Mouse (Mus musculus) hindbrain, embryonic 12.5 days (tissue): ENCODE measurements at regions not wholly inside any gene's neighbourhood (a gene's known extent, or its start where the extent isn't known, plus 50 kb on each side); places are given as distances from the start of the nearest gene placed in this dataset.

Experiments used
- ATAC-seq: fragments of 200-750 bp; cut with Nextera tagmentation; 2 replicates; pipeline ENCODE4 v1.8.0; 2017; ENCODE audit warnings: moderate TSS enrichment; ENCODE audit not compliant: low FRiP score
- H3K27ac ChIP-seq: fragments of 300-500 bp; sonication (generic); 2 replicates; pipeline ENCODE4 v1.5.1; 2016; ENCODE audit warnings: mild to moderate bottlenecking
- H3K27me3 ChIP-seq: fragments of 300-500 bp; sonication (generic); 2 replicates; pipeline ENCODE4 v1.6.1; 2016; ENCODE audit warnings: mild to moderate bottlenecking
- H3K36me3 ChIP-seq: fragments of 300-500 bp; sonication (generic); 2 replicates; pipeline ENCODE4 v1.6.1; 2016; ENCODE audit warnings: mild to moderate bottlenecking
- H3K4me1 ChIP-seq: fragments of 300-500 bp; sonication (generic); 2 replicates; pipeline ENCODE4 v1.6.1; 2016
- H3K4me2 ChIP-seq: fragments of 300-500 bp; sonication (generic); replicated peaks from 2 replicates; pipeline ENCODE4 v1.6.1; 2016; ENCODE audit warnings: mild to moderate bottlenecking
- H3K4me3 ChIP-seq: fragments of 300-500 bp; sonication (generic); 2 replicates; pipeline ENCODE4 v1.5.1; 2016; ENCODE audit warnings: mild to moderate bottlenecking
- H3K9ac ChIP-seq: fragments of 300-500 bp; sonication (generic); 2 replicates; pipeline ENCODE4 v1.6.1; 2016; ENCODE audit warnings: mild to moderate bottlenecking, moderate library complexity
- H3K9me3 ChIP-seq: fragments of 300-500 bp; sonication (generic); replicated peaks from 2 replicates; pipeline ENCODE4 v1.6.1; 2016; ENCODE audit warnings: mild to moderate bottlenecking
- WGBS: fragments of 180-500 bp; shearing (Covaris S2); methylation state at CpG from one replicate; pipeline ENCODE4 v1.1.7; 2016; 5-methylcytosine and 5-hydroxymethylcytosine counted together

DNA sequence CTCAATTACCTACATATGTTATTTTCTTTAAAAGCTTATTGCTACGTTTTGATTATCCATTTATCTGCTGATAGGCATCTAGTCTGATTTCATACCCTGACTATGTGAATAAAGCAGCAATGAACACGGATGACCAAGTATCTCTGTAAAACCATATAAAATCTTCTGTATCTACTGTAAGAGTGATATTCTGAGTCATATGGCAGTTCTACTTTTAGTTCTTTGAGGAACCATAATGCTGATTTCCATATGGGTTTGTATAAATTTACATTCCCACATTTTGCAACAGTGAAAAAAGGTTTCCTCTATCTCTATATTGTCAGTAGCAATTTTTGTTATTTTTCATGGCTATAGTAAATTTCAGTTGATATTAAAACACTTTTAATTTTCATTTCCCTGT lies 280.6 kb downstream of the Fsip2 start:
- Histone ChIP-seq H3K4me1 (no peaks in the 10 kb centered on the region), H3K9me3 (no peaks in the 10 kb centered on the region), H3K27ac (no peak overlapping the region), H3K4me3 (no peak overlapping the region), H3K4me2 (no peak overlapping the region), H3K9ac (no peak overlapping the region), H3K27me3 (no peaks in the 10 kb centered on the region), H3K36me3 (no peaks in the 10 kb centered on the region)
- 82% methylated on average over 2 of the region's 2 CpGs for WGBS
- ATAC-seq = no peak

DNA sequence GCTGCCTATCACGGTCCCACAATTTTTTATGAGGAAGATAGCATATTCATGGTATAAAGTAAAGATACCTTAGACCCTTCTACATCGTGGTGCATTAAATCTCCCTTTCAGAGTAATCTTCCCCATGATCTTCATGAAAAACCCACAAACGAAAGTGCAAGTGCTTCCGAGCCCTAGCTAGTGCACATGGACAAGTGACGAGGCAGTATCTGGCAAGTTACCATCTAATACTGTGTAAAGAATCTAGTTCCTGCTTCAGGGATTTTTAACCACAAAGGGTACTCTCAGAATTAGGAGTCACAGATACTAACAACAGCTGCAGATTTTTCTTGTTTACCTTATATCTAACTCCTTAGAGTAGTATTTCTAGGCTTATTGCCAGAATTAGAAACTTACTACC lies 282.8 kb downstream of the Fsip2 start:
- no peak overlapping the region for H3K27ac ChIP-seq
- no peak overlapping the region for H3K4me3 ChIP-seq
- H3K9ac ChIP-seq = no peak overlapping the region
- H3K9me3 ChIP-seq = no peaks in the 10 kb centered on the region
- H3K4me1 ChIP-seq = no peaks in the 10 kb centered on the region
- no peak for ATAC-seq
- H3K4me2 ChIP-seq = no peak overlapping the region
- WGBS = 95% methylated on average over 5 of the region's 5 CpGs
- no peaks in the 10 kb centered on the region for H3K36me3 ChIP-seq
- no peaks in the 10 kb centered on the region for H3K27me3 ChIP-seq

- Histone ChIP-seq H3K27ac (no peak overlapping the region), H3K9me3 (no peaks in the 10 kb centered on the region), H3K9ac (no peak overlapping the region), H3K4me2 (no peak overlapping the region), H3K27me3 (no peaks in the 10 kb centered on the region), H3K4me3 (no peak overlapping the region), H3K4me1 (no peaks in the 10 kb centered on the region), H3K36me3 (no peaks in the 10 kb centered on the region)
- 81% methylated on average over 6 of the region's 6 CpGs for WGBS
- no peak for ATAC-seq
These were observed 308.0 kb downstream of the Fsip2 start for GRCm38 (mm10) chr2:83251173-83252101.

- no peaks in the 10 kb centered on the region for H3K9me3 ChIP-seq
- no peaks in the 10 kb centered on the region for H3K27me3 ChIP-seq
- H3K27ac ChIP-seq = no peak overlapping the region
- 80% methylated on average over 2 of the region's 2 CpGs for WGBS
- no peak overlapping the region for H3K4me2 ChIP-seq
- H3K4me3 ChIP-seq = no peak overlapping the region
- H3K4me1 ChIP-seq = no peaks in the 10 kb centered on the region
- H3K36me3 ChIP-seq = no peaks in the 10 kb centered on the region
- no peak for ATAC-seq
- no peak overlapping the region for H3K9ac ChIP-seq
These were observed 313.4 kb downstream of the Fsip2 start for GRCm38 (mm10) chr2:83256811-83257321.

DNA sequence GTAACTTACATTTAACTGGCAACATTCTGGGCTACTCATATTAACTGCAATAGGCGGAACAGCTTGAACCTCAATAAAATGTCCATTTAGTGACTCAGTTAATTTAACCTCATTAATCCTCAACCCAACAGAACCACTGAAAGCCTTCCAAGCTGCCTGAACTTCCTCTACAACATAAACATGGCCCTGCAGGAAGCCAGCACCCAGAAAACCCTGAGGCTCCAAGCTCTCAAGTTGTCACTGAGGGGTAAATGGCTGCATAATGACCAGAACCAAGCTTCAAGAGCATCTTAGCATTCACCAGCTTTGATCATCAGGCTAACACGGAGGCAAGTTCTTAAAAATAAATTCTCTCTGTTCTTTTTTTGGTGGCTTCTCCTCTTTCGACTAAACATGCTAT lies 315.2 kb downstream of the Fsip2 start:
- Histone ChIP-seq H3K9ac (no peak overlapping the region), H3K4me1 (no peaks in the 10 kb centered on the region), H3K4me2 (no peak overlapping the region), H3K9me3 (no peaks in the 10 kb centered on the region), H3K36me3 (no peaks in the 10 kb centered on the region), H3K27me3 (no peaks in the 10 kb centered on the region), H3K4me3 (no peak overlapping the region), H3K27ac (no peak overlapping the region)
- 76% methylated on average over 3 of the region's 3 CpGs for WGBS
- no peak for ATAC-seq

GRCm38 (mm10) chr2:83303515-83303914 lies 340.7 kb upstream of the Zc3h15 start:
- Histone ChIP-seq H3K4me1 (no peaks in the 10 kb centered on the region), H3K9ac (no peak overlapping the region), H3K27me3 (no peaks in the 10 kb centered on the region), H3K4me2 (no peak overlapping the region), H3K4me3 (no peak overlapping the region), H3K9me3 (no peaks in the 10 kb centered on the region), H3K27ac (no peak overlapping the region), H3K36me3 (no peaks in the 10 kb centered on the region)
- no peak for ATAC-seq
- WGBS = 67% methylated on average over 8 of the region's 8 CpGs

GRCm38 (mm10) chr2:83332056-83332769 lies 312.0 kb upstream of the Zc3h15 start:
- Histone ChIP-seq H3K27me3 (no peaks in the 10 kb centered on the region), H3K4me2 (no peak overlapping the region), H3K36me3 (no peaks in the 10 kb centered on the region), H3K9me3 (no peaks in the 10 kb centered on the region), H3K27ac (no peak overlapping the region), H3K4me3 (no peak overlapping the region), H3K9ac (no peak overlapping the region), H3K4me1 (no peaks in the 10 kb centered on the region)
- WGBS = 60% methylated on average over 5 of the region's 5 CpGs
- ATAC-seq = no peak

GRCm38 (mm10) chr2:83332770-83333157 lies 311.5 kb upstream of the Zc3h15 start:
- Histone ChIP-seq H3K27ac (no peak overlapping the region), H3K27me3 (no peaks in the 10 kb centered on the region), H3K36me3 (no peaks in the 10 kb centered on the region), H3K4me3 (no peak overlapping the region), H3K4me2 (no peak overlapping the region), H3K9ac (no peak overlapping the region), H3K9me3 (no peaks in the 10 kb centered on the region), H3K4me1 (no peaks in the 10 kb centered on the region)
- WGBS = 40% methylated on average over 5 of the region's 5 CpGs
- peak; percentile 22; the same call in 1 of the 2 replicates for ATAC-seq

GRCm38 (mm10) chr2:83337364-83337763 lies 306.9 kb upstream of the Zc3h15 start:
- no peaks in the 10 kb centered on the region for H3K27me3 ChIP-seq
- H3K9me3 ChIP-seq = no peaks in the 10 kb centered on the region
- ATAC-seq = no peak
- 35% methylated on average over 4 of the region's 4 CpGs for WGBS
- H3K9ac ChIP-seq = no peak overlapping the region
- no peaks in the 10 kb centered on the region for H3K36me3 ChIP-seq
- H3K4me2 ChIP-seq = no peak overlapping the region
- no peak overlapping the region for H3K4me3 ChIP-seq
- no peaks in the 10 kb centered on the region for H3K4me1 ChIP-seq
- no peak overlapping the region for H3K27ac ChIP-seq

GRCm38 (mm10) chr2:83340168-83340567 lies 304.1 kb upstream of the Zc3h15 start:
- ATAC-seq = no peak
- WGBS = 80% methylated on average over 6 of the region's 6 CpGs
- H3K27me3 ChIP-seq = no peaks in the 10 kb centered on the region

More at GRCm38 (mm10) chr2:83340168-83340567, 304.1 kb upstream of the Zc3h15 start:
- no peaks in the 10 kb centered on the region for H3K36me3 ChIP-seq
- no peak overlapping the region for H3K4me2 ChIP-seq
- H3K4me1 ChIP-seq = no peaks in the 10 kb centered on the region
- no peaks in the 10 kb centered on the region for H3K9me3 ChIP-seq
- no peak overlapping the region for H3K27ac ChIP-seq
- H3K9ac ChIP-seq = no peak overlapping the region
- no peak overlapping the region for H3K4me3 ChIP-seq
